Mouse (Mus musculus) thymus, postnatal 4 days (tissue): ENCODE measurements around the gene Tnip3.
A peak's percentile ranks its signal among the peaks of the same experiment; 100 is the strongest.

Experiments
- DNase-seq: peaks from one replicate; pipeline ENCODE4 v3.0.0; 2021

Gene Tnip3

GRCm38 (mm10) chr6:65661272-65661671 is 136.2 kb downstream of the Tnip3 start:
- no peak for DNase-seq

- DNase-seq: peak; percentile 35
Measured at GRCm38 (mm10) chr6:65662050-65662449, 136.9 kb downstream of the Tnip3 start.

GRCm38 (mm10) chr6:65663990-65664389 is 138.9 kb downstream of the Tnip3 start:
- DNase-seq: no peak

- DNase-seq: no peak
Measured at GRCm38 (mm10) chr6:65666295-65666694, 141.2 kb downstream of the Tnip3 start.

GRCm38 (mm10) chr6:65669971-65670370 is 144.9 kb downstream of the Tnip3 start:
- DNase-seq: no peak

DNA sequence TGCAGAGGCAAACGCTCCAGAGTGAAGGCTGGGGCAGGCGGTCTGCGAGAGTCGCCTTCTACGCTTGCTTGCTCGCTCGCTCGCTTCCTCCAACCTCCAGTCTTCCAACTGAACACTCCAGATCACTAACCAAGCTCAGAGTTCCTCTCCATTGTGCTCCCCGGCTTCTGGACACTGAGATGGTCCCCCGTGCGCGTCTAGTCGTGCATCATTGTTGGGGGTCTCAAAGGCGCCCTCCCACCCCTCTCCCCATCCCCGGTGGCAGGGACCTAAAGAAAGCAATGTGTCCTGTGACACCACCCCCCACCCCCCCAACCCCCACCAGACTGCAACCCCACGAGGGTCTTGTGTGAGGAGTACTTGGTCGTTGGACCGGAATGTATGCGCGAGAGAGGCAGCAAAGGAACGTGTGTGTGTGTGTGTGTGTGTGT is 145.9 kb downstream of the Tnip3 start:
- peak; percentile 17 for DNase-seq

GRCm38 (mm10) chr6:65671451-65671850 is 146.3 kb downstream of the Tnip3 start, which contains the start of gene Ndnf:
Ndnf (plus strand) TSS chr6:65671590.
- DNase-seq: peak; percentile 65

DNA sequence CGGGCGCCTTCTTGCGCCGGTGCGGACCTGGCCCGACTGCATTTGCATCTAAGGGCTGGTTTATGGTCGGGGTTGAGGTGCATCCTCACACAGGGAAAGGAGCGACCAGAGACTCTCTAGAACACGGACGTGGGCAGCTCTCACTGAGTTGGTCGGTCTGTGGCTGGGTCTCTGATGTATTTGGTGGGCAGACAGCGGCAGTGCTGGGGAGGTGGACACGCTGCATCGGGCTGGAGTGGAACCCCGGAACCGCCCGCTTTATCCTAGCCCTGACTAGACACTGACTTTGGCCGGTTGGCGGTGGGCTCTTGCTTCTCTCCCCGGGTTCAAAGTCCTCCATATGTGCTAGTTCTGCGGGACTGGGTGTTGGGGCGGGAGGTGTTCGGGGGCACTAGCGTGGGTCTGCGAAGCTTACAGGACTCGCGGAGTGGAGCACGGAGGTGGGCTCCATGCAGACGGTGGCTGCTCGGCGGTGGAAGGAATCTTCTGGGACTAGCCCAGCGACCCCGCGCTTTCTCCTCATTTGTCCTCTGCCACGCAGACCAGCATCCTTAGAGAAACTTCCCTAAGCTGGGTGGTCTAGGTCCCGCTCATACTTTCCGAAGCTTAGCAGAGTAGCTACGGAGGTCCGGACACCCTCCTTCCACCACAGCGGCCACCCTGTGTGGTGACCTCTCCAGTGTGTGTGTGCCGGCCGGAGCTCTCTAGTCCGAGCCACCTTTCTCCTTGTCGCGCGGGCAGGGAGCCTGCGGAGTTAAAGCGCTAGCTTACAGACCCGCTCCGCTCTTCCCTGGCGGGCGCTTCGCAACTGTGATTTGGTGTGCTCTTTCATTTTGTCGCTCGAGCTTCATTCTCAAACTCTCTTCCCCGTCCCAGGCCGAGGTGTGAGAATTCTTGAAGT is 147.3 kb downstream of the Tnip3 start:
- peak; percentile 49 for DNase-seq
